Mouse (Mus musculus): ENCODE measurements around the gene Pla2g2f. TPM values are rescaled to one million over a fixed set of nuclear protein-coding genes. Genes with fewer than 3 reads are reported as not detected.

Pla2g2f gene
- total RNA-seq (2022), result 1 to 10 TPM in 2 of 4 experiments, under 1 TPM in 2; 0.87 to 2.1 (median 1.1) TPM

DNA sequence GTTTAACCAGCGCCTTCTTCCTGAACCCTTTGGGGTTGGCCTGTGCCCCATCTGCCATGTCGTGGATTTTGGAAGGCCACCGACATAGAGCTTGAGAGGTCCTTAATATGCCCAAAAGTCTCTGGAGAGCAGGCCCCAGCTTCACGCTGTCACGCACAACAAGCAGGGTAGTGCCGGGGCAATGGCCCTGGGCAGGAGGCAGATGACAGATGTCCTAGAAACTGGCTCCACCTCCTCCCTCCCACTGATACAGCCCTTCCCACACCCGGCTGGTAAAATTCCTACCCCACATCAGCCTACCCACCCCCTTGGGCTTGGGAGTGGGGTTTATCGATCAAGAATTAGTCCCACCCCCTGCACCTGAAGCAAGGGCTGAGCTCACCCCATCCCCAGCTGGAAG, at the start of gene Pla2g2f:
TSS of gene Pla2g2f (minus strand) at position 211 of the 400 bp plus-strand sequence.
- no peak for DNase-seq (ENCODE audit: low spot score in 2 of 2)

DNA sequence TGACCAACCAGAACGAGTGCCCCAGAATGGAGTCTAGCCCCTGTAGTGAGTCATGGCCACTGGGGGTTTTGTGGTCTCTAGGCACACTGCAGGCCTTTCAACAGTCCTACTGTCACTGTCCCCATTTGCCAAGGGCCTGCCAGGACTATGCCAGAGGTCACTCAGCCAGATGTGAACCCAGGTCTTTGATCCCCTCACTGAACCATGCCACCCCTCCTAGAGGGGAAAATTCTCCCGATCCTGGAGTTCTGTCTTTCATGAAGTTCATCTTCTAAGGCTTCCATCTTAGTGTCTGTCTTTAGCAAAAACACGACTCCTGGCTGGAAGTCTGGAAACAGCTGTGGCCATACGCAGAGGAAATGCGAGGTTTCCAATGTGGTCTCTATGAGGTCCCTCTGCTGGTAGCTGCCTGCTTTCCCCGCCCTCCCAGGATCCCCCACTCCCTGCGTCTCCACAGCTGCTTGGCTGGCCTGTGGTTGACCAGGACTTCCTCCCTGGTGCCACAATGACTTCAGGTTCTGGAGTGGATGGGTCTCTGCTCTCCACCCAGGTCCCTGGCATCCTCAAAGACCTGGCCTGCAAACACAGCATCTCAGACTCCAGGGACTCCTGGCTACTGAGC, 49.6 kb upstream of the Pla2g2f start:
- DNase-seq (ENCODE audit: low spot score in 2 of 2), result no peak

DNA sequence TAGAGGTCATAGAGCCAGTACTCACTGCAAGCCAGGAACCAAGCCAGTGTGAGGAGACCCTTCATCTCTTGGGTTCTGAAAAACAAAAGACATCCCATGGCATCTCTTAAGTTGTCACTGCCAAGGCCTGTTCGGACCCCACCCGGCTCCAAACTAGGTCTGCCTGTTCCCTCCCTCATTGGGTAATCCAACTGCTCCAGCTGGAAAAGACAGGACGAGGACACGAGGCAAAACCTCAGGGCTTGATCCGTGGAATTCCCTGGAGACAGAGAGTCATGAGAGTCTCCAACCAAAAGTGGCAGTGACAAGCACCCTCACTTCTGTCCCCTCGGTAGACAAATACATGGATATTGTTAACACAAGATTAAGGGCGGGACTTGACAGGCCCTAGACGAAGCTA, 48.7 kb upstream of the Pla2g2f start:
- DNase-seq (ENCODE audit: low spot score in 2 of 2), result no peak

DNA sequence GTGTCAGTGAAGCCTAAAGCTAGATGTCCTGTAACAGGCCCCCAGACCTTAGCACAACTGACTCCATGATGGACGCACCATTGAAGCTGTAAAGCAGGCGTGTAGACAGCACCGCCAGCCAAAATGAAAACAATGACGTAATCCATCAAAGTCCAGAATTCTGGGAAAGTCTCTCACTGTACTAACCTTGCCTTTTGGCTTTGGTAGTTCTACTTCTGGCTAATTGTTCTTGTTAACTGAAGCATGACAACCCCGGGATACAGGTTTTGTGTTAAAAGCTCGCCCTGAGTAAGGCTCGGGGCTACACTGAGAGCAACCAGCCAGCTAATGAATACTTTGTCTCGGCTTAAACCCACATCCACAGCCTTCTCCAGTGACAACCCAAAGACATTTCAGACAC, 47.8 kb upstream of the Pla2g2f start:
- DNase-seq (ENCODE audit: low spot score in 2 of 2), result no peak

DNA sequence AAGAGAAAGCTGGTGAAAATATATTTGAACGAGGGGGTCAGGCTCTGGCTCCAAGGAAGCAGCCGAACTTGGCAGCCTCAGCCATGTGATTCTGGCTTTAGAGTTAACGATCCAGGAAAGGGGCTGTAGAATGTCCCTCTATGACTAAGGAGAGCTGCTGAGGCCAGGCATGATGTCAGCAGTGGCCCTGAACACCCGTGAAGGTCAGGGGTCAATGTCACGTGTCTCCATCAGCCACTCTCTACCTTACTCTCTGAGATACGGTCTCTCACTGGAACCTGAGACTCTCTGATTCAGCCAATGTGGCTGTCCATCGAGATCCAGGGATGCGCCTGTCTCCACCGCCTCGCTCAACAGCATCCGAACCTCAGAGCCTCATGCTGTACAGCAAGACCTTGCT, 45.5 kb upstream of the Pla2g2f start:
- no peak for DNase-seq (ENCODE audit: low spot score in 2 of 2)

DNA sequence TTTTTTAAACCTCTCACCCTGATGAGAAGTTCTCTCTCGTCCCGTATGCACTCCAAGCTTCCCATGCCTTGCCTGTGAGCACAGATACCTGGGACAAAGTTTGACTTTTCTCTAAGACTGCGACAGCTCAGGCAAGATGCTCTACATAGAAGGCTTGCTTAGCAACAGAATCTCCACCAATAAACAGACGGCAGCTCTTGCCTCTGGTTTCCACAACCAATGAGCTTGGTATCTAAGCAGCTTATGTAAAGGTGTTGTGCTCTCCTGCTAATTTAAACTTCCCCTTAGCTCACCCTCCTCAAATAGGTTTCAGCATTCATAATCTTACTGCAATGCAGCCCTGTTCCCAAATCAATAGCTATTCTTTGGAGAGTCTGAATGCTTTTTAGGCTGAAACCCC, 44.2 kb upstream of the Pla2g2f start:
- peak; percentile 16 to 33 for DNase-seq (ENCODE audit: low spot score in 2 of 2)

DNA sequence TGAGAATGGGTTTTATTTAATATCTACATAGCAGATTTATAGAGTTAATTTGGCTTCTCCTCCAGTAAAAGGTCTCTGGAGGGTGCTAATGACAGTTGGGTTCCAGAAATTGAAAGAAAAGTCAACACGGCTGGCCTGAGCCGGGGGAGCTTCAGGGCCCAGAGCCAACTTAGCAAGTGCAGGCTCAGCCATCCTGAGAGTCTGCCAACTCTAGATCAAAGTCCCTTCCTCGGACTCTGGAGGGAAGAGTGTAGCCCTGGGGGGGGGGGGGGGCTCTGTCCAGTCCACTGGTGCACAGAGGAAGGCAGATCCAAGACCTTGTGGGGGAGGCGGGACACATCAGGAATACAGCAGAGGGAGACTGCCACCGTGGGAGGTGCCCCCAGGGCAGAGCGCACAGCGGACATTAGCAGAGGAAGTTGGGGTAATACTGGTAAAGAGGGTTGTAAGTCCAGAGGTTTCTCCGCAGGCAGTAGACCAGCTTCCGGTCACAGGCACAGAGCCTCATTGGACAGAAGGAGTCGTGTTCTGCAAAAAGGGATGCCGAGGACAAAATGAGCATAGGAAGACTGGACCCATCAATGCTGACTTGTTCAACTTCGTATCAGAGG, 42.8 kb upstream of the Pla2g2f start:
- DNase-seq (ENCODE audit: low spot score in 2 of 2), result no peak

DNA sequence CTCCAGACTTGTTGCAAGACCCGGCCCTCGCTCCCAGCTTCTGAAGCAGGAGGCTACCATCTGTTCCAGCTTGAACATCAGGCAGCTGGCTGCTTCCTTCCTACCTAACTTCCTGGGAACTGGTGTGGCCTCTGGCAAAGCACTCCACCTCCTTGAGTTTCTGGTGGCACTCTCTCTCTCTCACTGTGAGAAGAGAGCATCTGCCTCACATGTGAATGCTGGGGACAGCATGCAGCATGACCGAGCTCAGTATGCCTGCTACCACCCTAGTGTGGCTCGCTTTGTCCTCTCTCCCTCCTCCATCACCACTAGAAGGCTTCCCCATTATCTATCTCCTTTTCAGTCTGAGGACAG, 39.8 kb upstream of the Pla2g2f start:
- DNase-seq (ENCODE audit: low spot score in 2 of 2), result peak; percentile 19

DNA sequence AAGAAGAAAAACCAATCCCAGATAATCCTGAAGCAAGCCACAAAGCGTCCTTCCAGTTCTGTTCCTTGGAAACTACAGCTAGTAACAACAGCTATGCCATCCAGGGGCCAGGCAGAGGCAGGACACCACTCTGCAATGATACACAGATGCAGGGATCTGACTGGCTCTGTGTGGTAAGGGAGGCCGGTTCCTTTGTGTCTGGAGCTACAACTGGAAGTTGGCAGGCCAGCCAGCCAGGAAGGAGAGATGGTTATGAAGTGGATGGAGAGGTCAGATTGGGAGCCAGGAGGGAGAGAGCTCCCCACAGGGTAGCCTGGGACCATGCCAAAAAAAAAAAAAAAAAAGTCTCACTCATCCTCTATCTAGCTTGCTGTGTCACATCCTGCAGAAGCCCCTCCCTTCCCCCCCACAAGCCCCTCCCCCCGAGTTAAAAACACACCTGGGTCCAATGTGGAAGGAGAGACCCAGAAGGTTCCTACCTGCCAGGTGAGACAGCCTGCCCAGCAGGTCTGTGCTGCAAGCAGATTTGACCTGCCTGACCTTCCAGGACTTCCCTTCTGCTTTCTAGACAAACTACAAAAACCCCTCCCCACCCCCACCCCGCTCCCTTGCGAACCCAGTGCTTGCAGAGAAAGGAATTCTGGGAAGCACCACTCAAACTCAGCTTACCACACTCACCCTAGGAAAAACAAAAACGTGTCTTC, 39.2 kb upstream of the Pla2g2f start:
- no peak for DNase-seq (ENCODE audit: low spot score in 2 of 2)

DNA sequence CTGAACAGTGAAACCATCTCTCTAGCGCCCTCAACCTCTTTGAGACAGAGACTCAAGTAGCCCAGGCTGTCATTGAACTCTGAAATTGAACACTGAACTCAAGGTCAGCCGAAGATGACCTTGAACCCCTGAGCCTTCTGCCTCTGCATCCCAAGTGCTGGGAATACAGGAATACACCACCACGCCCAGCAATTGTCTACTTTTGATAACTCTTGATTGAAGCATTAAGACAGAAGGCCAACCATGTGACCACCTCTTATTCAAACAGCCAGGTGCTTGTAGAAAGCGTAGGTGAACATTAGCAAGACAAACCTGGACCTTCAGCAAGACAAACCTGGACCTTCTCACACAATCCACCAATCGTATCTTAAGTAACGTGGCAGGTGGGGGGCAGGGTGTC, 36.9 kb upstream of the Pla2g2f start:
- DNase-seq (ENCODE audit: low spot score in 2 of 2), result no peak

DNA sequence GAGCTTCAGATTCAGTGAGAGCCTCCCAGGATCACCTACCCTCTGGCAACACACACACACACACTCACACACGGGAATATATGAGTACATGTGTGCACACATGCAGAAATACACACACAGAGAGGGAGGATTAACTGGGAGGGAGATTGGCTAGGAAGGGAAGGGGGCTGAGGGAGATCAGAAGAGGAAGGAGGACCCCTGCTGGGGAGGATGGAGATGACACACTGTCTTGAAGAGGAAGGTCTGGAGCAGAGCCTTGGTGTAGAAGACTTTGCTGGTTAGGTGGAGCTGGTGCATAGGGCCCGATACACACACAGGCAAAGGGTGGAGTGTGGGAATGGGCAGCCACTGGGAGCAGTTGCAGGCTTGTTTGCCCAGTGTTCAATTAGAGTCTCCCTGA, 35.9 kb upstream of the Pla2g2f start:
- DNase-seq (ENCODE audit: low spot score in 2 of 2), result peak in 1 of 2 experiments; percentile 75

DNA sequence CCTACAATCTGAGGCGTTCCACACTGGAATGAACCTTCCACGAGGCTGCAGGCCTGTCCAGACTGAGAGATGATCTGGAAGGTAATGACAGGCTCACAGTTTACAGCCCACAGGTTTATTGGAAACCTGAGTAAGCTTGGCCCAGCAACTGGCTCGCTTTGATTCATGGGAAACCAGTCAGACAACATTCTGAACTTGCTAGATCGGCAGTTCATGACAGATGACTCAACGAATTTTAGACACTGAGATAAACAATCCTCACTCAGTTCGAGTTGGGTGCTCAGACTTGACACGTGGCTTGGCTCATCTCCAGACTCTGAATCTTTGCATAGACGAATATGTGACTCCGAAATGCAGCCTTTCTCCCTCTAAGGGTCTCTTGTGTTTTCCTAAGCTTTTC, 35.2 kb upstream of the Pla2g2f start:
- no peak for DNase-seq (ENCODE audit: low spot score in 2 of 2)

DNA sequence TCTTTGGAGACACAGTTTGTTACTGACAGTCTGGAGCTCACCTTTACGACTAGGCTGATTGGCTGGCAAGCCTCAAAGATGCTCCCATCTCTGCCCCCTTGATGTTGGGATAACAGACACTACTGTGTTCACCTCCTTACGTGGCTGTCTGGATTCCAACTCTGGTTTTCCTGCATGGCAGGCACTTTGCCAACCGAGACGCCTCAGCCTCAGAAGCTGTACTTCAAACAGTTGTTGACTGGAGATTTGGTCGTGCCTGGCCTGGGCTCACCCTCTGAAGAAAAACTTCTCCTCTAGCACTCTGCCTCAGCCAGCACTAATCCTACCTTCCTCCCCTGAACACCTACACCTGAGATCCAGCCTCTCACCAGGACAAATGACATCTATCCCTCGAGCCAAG, 34.0 kb upstream of the Pla2g2f start:
- no peak for DNase-seq (ENCODE audit: low spot score in 2 of 2)

DNA sequence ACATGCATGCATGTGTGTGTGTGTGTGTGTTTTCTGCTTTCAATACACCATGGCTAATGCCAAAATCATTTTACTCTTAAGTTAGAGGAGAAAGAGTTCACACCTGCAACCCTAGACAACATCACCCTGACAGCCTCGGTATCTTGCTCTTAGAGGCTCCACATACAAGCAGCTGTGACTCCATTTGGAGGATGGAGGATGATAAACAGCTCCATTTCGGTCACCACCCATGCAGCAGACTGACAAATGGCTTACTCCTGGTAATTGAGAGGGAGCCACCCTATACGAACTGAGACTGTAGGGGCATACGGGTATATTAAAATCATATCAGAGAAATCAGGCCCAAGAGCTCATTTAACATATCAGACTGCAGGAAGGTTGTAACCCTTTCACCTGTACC, 31.0 kb upstream of the Pla2g2f start:
- DNase-seq (ENCODE audit: low spot score in 2 of 2), result no peak

DNA sequence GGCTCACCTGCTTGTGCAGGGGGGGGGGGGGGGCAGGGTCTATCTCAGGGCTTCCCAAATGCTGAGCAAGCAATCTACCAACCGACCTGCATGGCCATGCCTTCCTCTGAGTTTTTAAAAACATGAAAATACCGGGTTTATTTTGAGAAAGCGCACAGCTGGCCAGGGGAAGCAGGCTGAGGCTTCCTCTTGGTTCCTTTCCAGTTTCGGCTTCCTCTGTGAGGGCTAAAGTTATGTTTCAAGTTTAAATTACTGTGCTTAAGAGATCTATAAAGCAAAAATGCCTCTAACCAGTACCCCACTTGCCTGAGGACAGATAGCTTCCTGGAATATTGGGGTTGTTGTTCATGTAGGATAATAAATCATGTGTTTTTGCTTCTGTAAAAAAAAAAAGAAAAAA, 28.7 kb upstream of the Pla2g2f start:
- no peak for DNase-seq (ENCODE audit: low spot score in 2 of 2)

DNA sequence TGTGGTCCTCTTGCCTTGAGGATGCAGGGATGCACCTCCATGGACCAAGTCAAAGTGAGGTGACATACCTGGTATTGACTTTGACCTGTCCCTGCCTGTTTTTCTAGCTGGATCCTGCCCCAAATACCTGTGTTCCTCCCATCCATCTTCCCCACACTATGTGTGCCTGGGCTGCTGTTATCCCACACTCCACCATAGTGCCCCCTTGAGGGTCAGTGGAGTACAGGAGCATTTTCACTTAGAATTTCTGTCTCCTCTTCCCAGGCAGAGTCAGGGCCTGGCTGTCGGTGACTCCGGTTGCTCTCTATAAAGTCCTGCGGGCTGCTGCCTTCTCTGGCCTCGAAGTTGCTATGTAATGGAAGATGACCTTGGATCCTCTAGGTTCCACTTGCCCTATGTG, 28.3 kb upstream of the Pla2g2f start:
- no peak for DNase-seq (ENCODE audit: low spot score in 2 of 2)

DNA sequence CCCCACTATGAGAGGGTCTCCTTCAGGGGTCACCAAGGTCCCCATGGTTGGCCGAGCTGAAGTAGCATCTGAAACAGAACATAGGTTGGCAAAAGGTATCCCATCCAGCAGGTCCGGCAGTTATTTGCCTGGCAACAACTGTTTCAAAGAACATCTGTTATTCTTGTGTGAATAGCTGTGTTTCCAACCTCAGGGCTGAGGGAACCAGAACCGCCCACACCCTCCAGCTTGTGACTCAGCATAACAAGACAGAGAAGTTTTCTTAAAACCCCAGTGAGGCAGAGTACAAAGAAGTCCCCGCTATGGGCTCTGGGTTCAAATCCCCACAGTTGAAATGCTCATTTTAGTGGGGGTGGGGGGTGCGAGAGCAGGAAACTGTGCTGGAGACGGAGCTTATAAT, 24.7 kb upstream of the Pla2g2f start:
- peak in 1 of 2 experiments; percentile 63 for DNase-seq (ENCODE audit: low spot score in 2 of 2)

DNA sequence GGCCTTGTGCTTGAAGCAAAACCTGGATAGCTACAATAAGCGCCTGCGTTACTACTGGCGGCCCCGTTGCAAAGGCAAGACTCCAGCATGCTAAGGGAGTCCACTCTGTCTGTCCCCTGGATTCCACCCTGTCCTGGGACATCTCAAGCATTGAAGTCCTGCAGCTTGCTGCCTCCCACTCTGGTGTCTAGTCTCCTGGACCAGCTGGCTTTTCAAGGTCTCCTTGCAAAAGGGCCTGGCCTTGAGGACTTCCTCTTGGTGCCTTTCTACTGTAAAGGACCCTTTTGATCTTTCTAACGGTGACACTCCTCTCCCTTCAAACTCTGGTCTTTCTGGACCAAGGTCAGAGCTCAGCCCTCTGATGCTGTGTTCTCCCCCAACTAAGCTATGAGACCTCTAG, 22.9 kb upstream of the Pla2g2f start:
- DNase-seq (ENCODE audit: low spot score in 2 of 2), result no peak

DNA sequence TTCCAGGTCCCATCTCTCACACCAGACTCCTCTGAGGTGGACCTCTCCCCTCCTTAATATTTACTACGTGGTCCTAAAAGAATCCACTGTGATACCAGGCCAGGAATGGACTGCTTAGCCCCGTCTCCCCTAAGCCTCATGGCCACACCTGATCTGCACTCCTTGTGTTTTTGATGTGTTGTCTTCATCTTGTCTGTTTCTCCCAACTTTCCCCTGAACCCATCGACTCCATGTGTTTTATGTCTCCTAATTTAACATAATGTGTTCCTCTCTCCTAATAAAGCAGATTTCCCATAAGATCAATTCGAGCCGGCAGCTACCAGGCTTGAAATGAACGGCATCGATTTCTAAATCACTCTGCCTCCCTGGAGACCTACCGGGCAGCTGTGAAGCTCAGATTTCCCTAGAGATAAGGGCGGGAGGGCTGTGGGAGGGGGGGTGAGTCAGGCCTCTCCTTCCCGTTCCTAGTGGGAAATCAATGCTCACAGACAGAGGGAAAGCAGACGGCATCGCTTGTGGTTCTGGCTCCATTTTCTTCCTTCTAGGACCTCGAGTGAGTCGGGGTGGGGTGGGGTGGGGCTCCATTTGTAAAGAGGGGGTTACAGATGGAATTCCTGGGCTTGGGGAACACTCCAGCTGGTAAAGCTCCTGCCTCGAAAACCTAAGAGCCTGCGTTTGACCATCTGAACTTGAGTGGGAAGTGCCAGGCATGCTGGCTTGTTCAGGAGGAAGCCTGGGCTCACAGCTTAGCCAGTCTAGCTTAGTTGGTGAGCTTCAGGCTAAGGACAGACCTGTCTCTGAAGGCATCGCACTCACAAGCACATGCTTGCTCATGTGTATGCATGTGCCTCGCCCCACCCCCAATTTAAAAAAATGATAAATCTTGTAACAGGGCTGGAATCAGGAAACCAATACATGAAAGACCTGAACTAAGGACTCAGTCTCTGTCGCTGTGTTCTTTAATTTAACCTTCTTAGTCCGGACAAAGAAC, 20.3 kb upstream of the Pla2g2f start:
- DNase-seq (ENCODE audit: low spot score in 2 of 2), result no peak

DNA sequence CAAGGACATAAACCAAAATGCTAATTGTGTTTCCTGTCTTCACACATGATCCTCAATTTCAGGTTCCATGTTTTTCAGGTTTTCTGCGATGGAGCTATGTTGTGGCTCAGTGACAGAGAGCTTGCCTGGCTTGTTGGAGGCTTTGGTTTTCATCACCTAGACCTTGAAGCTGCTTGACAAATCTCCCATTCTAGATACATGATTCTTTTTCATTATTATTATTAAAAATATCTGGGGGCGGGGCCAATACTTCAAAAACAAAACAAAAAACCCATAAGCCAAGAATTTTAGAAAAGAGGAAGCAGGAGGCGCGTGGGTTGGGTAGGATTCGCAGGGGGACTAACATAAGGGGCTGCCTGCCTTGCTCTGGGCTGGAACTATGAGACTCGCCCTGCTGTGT, 18.0 kb upstream of the Pla2g2f start, which contains the start of gene Pla2g2d:
TSS of gene Pla2g2d (plus strand) at position 301 of the 400 bp plus-strand sequence.
- DNase-seq (ENCODE audit: low spot score in 2 of 2), result no peak

DNA sequence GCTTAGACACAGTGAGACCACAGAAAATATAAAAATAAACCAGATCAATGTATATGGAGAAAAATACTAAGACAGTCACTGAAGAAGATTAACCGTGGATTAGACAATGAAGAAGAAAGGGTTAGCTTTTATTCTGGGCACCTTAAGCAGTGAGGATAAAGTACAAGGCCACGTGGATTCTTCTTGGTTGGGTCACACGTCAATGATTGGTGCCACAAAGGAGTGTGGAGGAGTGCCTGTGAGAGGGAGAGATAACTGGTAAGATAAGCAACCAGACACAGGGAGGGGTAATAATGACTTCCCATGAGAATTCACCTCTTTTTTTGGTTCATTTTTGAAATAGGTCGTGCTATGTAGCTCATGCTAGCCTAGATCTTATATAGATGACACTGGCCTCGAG, 15.0 kb upstream of the Pla2g2f start:
- DNase-seq (ENCODE audit: low spot score in 2 of 2), result no peak

DNA sequence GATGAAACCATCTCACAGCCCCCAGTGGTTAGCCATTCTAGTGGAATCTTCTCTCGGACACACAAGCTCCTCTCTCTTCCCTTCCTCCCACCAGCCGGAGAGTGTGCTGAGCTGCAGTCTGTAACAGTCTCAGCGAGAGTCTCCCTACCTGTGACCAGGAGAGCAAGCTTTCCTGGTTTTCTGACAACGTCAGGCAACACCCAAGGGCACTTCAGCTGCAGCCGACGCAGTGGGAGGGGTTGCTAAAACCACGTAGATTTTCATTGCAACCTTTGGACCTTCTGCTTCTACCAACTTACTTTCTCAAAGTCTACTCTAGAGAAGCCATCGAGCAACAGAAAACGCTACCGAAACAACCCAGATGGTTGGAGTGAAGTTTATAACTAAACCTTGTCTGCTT, 14.5 kb upstream of the Pla2g2f start:
- no peak for DNase-seq (ENCODE audit: low spot score in 2 of 2)
